Mouse (Mus musculus): Measurements from ENCODE around the gene Acsbg1.
"Not testable (repeated sequence)": the region's sequence is repeated elsewhere in the genome, so short reads cannot be mapped to it uniquely, and the experiment has no call there.

Gene Acsbg1

GRCm38 (mm10) chr9:54661605-54662377 is at the start of gene Acsbg1:
Gene Acsbg1 (minus strand): TSS chr9:54661870.
- CTCF ChIA-PET: no interaction called here

GRCm38 (mm10) chr9:54708085-54708484 is 46.4 kb upstream of the Acsbg1 start:
- CTCF ChIA-PET: no interaction called here

- CTCF ChIA-PET: no interaction called here
Observed at GRCm38 (mm10) chr9:54707288-54707999, 45.8 kb upstream of the Acsbg1 start.

GRCm38 (mm10) chr9:54705561-54705960 is 43.9 kb upstream of the Acsbg1 start:
- CTCF ChIA-PET: no interaction called here

- CTCF ChIA-PET: no interaction called here
Observed at GRCm38 (mm10) chr9:54704361-54704760, 42.7 kb upstream of the Acsbg1 start.

GRCm38 (mm10) chr9:54702581-54702980 is 40.9 kb upstream of the Acsbg1 start:
- CTCF ChIA-PET: no interaction called here

GRCm38 (mm10) chr9:54700746-54701145 is 39.1 kb upstream of the Acsbg1 start:
- CTCF ChIA-PET: no interaction called here

- CTCF ChIA-PET: no interaction called here
Observed at GRCm38 (mm10) chr9:54700174-54700475, 38.5 kb upstream of the Acsbg1 start.

- CTCF ChIA-PET: no interaction called here
Observed at GRCm38 (mm10) chr9:54699345-54700173, 37.9 kb upstream of the Acsbg1 start.

GRCm38 (mm10) chr9:54699087-54699344 is 37.3 kb upstream of the Acsbg1 start:
- CTCF ChIA-PET: no interaction called here

GRCm38 (mm10) chr9:54698318-54699086 is 36.8 kb upstream of the Acsbg1 start, which contains the start of gene Dnaja4:
Gene Dnaja4 (plus strand): TSS chr9:54698873.
- CTCF ChIA-PET: no interaction called here

GRCm38 (mm10) chr9:54691241-54691805 is 29.7 kb upstream of the Acsbg1 start:
- CTCF ChIA-PET: not testable (repeated sequence)

GRCm38 (mm10) chr9:54690697-54691096 is 29.0 kb upstream of the Acsbg1 start:
- CTCF ChIA-PET: not testable (repeated sequence)

- CTCF ChIA-PET: no interaction called here
Observed at GRCm38 (mm10) chr9:54689446-54689845, 27.8 kb upstream of the Acsbg1 start.

- CTCF ChIA-PET: no interaction called here
Observed at GRCm38 (mm10) chr9:54687246-54688236, 25.9 kb upstream of the Acsbg1 start.

- CTCF ChIA-PET: no interaction called here
Observed at GRCm38 (mm10) chr9:54683814-54684605, 22.3 kb upstream of the Acsbg1 start.

- CTCF ChIA-PET: no interaction called here
Observed at GRCm38 (mm10) chr9:54682846-54683245, 21.2 kb upstream of the Acsbg1 start.

- CTCF ChIA-PET: interaction anchor here (0.7 kb wide), 1 partner anchor 117 kb away, joined by 3 read pairs; no protein-coding TSS in a partner anchor
Observed at GRCm38 (mm10) chr9:54676531-54676986, 14.9 kb upstream of the Acsbg1 start.

- CTCF ChIA-PET: no interaction called here
Observed at GRCm38 (mm10) chr9:54673887-54674286, 12.2 kb upstream of the Acsbg1 start.

- CTCF ChIA-PET: no interaction called here
Observed at GRCm38 (mm10) chr9:54671962-54672361, 10.3 kb upstream of the Acsbg1 start.
